Mouse (Mus musculus) liver, adult (tissue): ENCODE measurements at regions not wholly inside any gene's neighbourhood (a gene's known extent, or its start where the extent isn't known, plus 50 kb on each side); places are given as distances from the start of the nearest gene placed in this dataset.
A peak's percentile ranks its signal among the peaks of the same experiment; 100 is the strongest.

Source experiments
- GATA4 ChIP-seq: IDR thresholded peaks from 2 replicates; pipeline ENCODE4 v1.6.1; 2014; ENCODE audit warnings: mild to moderate bottlenecking, low read length; ENCODE audit not compliant: insufficient replicate concordance

DNA sequence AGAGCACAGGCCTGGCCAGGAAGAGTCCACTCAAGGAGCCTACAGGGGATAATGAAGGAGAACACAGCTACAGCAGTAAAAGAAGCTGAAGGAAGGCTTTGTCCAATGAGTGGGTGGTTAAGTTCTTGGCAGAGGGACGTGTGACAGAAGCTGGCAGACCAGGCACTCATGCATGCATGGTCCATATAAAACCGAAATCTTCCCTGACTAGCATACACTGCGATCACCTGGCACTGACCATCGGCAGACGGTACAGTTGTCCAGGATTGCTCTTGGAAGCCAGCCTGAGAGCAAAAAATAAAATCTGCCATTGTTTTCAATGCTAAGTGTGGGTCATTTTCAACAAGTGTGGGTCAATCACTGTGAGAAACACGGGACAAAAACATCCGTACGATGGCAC is 464.4 kb downstream of the Lrig3 start:
- TF ChIP-seq GATA4, result no peak

DNA sequence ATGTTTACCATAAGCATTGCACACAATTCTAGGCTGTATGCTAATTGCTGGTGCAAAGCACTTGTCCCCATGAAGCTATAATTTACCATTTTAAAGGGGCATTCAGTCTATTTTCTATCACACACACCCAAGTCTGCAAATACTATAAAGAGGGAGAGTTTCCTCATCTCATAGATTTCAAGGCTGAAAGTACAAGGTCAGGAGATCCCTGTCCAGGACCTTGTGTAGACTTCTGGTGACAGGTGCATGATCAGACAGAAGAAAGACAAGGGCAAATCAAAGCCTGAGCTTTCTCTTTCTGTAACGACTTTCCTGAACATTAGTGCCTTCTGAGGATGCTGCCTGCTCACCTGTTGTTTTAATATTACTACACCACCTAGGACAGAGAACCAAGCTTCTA is 463.5 kb downstream of the Lrig3 start:
- no peak for TF ChIP-seq GATA4

DNA sequence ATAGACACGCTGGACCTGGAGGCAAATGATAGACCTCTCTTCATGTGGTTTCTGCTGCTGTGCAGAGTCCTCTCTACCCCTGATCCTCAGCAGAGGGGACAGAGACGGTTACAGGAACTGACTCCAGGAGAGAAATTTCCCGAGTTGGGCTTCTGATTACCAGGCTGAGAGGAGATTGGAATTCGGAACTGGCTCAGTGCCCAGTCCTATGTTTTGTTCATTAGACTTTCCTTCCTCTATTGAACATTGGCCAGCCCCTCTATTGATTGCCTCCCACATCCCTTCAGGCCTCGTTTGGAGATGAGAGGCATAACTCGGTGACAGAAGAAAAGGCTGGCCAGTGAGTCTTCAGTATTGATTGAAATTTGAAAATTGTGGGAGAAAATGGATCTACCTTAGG is 456.1 kb downstream of the Lrig3 start:
- TF ChIP-seq GATA4, result no peak

DNA sequence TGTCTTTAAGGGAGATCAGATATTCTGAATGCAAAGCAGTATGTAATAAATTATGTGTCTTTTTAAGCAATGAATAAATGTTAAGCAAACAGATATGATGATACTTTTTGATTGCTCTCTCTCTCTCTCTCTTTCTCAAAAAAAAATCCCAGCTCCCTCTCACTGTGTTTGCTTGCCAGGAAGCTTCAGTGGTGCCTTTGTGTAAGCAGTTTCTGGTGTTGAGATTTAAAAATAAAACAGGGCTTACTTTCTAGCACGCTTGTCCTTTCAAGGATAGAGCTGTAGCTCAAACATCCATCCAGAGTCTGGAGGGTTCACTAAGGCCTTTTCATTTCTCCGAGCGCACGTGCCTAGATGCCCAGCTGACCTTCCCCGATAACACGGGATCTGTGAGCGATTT is 447.8 kb downstream of the Lrig3 start:
- TF ChIP-seq GATA4, result no peak

DNA sequence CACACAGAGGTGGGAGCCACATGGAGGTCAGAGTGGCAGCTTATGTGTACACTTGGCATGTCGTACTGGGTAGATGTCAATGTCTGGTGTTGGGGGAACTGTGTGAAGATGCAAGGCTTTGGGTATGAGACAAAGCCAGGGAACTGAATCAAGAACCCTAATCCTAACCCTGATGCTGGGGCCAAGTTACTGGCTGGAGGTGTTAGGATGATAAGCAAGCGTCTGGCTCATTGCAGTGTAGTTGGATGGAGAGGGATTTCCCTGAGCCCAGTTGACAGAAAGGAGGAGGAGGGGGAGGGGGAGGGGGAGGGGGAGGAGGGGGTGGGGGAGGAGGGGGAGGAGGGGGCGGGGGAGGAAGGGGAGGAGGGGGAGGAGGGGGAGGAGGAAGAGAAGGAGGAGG is 426.3 kb downstream of the Lrig3 start:
- no peak for TF ChIP-seq GATA4

DNA sequence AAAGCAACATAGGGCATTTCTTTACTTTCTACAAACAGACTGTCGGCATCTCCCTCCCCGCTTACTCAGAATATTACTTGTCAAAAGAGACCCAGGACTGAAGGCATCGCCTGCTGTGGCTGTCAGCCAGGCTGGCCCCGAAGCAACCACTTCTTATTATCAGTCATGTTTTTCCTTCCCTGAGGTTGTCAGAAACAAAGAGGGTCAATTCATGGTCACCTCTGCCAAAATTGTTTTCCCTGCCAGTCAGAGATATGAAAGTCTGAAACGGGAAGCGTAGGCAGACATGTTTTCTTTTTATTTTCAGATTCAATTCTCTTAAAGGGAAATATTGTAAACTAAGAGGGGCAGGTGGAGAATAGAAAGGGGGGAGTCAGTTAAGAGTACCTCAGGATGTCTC is 425.8 kb downstream of the Lrig3 start:
- peak; percentile 89 for TF ChIP-seq GATA4

DNA sequence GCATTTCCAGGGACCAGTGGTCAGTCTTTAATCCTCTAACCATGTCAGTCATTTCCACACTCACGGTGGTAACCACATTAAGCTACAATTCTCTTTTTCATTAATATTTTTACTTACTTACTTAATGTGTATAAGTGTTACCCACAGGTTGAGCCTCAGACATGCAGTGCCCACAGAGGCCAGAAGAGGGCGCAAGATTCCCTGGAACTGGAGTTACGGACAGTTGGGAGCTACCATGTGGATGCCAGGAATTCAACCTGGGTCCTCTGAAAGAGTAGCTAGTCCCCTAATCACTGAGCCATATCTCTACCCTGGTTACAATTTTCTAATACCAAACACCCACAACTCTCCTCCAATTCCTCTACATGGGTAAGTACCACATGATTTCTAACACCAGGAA is 420.5 kb downstream of the Lrig3 start:
- no peak for TF ChIP-seq GATA4

DNA sequence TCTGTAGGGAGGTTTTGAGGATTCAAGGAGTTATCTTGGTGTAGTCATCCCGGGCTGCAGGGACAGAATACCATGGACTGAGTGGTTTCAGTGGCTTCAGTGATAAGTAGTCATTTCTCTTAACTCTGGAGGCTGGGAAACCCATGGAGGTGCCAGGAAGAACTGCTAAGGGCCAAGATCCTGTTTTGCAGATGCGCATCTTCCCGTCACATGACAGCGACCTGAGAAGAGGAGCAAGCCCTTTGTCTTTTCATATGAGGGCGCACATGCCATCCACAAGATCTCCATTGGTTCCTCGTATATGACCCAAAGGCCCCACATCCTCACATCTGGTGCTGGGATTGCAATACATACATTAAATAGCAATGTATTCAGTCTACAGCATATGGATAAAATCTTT is 419.7 kb downstream of the Lrig3 start:
- TF ChIP-seq GATA4, result no peak

DNA sequence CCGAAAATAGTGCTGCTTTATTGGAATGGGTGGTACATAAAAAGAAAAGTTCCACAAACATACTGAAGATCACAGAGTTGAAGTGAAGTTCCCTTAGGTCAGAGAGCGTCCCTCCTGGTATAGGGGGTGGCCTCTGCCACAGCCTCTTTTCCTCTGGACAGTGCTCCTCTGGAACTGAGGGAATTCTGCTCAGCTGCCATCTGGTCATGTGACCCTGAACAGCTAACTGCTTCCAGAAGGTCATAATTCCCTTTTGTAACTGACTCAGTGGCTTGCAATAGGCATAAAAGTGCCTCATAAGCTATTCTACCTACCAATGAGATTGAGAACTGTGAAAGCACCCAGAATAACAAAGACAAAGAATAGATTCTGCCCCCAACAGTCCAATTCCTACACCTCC is 414.4 kb downstream of the Lrig3 start:
- TF ChIP-seq GATA4, result no peak

DNA sequence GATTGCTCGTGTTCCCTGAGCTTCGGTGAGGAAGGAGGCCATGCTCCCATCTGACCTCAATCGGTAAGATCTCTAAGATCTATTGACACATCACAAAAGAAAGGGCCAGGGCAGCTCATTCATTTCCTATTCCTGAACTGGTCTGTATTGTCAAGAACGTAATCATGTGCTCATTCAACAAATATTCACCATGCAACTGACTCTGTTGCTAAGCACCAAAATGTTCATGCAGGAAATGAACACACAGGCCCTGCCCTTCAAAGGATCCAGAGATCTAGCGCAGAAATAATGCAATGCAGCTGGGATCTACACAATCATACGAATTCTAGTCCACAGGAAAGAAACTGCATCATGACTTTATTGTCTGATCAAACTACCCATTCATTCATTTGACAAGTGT is 413.3 kb downstream of the Lrig3 start:
- TF ChIP-seq GATA4, result no peak

DNA sequence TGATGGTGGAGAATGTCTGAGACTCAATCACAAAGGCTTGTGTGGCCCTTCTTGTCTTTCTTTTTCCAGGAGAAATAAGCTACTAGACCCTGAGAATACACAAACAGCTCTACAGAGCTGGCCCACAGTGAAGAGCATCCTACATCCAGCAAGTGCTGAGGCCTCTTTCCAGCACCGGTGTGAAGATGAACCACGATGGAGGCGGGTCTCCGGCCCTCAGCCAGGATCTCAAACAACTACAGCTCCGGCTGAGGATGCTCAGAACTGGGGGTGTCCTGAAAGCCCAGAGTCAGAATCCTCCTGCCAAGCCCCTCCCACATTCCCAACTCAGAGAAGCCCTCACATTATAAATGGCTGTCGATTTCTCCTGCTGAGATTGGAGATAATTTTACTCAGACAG is 407.9 kb downstream of the Lrig3 start:
- TF ChIP-seq GATA4, result no peak

DNA sequence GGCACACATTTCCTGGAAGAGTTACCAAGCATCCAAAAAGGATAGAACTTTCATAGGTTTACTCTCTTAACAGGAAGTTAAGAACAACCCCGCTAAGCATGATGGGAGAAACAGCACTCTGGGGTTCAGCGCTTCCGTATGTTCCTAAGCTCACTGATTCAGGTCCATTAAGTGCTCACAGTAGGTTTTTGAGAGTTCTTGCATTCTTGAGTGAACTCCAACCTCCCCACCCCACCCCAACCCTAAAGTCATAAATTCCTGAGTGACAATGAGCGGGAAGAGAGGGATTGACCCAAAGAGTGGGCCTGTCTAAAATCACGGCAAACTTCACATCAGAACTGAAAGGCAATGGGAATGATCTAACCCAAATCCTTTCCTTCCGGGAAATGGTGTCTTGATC is 405.9 kb downstream of the Lrig3 start:
- TF ChIP-seq GATA4, result no peak

DNA sequence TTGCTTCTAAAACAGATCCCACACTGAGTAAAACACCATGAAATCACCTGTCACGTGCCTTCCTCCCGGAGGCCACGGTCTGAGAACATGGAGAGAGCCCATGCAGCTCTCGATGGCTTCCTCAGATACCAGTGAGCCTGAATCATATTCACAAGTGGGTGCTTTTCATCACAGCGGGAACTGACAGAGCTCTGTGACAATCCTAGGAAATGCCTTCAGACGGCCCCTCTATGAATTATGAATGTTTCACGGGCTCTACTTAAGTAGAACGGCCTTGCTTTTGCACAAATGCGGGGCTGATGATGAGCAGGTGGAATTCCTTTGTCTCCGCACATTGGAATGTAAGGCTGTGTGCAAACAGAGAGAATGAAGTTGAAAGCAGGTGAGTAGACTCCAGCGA is 383.1 kb downstream of the Lrig3 start:
- no peak for TF ChIP-seq GATA4

DNA sequence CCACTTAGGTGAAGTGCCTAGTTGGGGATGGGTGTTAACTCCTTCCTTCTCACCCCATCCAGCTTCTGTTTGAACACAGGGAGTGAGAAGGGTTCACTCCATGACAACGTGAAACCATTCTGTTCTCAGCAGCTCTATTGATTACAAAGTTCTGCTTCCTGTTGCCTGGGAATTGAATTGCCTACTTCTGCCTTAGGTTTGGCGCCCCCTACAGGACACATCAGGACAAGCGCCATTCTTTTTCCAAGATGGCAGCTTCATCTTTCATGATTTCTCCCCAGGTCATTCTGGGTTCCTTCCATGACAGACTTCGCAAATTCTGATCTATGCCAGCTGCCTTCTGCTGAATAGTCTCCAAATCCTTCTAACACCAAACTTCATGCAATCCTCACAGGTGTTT is 371.5 kb downstream of the Lrig3 start:
- no peak for TF ChIP-seq GATA4

DNA sequence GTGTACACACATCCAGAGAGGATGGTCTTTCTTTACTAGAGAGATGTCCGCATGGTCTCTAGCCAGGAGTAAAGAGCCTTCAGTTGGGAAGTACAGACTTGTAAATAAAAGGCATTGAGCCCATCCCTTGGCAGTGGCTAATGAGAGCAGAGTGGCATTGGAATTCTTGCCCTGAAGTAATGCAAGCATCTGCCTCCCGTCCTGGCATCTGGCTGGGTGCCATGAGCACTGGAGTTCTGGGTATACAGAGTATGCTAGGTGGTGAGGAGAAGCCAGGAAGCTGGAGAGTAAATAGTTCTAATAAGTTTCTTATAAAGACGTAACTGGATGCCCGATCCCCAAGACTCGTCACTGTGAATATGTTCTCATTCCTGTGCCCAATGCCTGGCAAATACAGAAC is 367.8 kb downstream of the Lrig3 start:
- no peak for TF ChIP-seq GATA4

DNA sequence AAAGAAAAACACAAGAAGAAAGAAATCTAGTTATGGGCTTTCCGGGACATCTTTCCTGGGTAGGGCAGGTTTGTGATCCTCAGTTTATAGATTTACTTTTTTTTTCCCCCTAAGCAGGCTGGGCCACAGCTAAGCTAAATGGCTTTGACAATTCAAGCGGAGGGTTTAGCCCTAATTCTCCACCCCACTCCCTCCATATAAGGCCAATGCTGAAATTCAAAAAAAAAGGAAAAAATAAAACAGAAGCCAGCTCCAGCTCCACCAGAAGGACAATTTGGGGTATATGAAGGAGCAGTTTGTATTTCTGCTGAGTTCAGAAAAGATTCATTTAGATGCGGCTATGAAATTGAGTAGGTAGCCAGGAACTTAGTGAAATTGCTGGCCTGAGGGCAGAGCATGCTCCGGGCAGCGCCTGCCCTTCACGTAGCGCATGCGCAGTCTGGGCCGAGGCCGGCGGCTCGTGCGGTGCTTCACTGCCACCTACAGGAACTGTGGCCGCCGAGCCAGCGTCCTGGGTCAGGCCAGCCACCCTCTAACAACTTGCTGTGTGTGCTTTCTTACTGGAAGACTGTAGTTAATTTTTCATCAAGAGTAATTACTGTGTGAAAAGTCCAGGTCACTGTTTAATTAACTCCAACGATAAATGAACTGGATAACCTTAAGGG is 364.5 kb downstream of the Lrig3 start:
- no peak for TF ChIP-seq GATA4

DNA sequence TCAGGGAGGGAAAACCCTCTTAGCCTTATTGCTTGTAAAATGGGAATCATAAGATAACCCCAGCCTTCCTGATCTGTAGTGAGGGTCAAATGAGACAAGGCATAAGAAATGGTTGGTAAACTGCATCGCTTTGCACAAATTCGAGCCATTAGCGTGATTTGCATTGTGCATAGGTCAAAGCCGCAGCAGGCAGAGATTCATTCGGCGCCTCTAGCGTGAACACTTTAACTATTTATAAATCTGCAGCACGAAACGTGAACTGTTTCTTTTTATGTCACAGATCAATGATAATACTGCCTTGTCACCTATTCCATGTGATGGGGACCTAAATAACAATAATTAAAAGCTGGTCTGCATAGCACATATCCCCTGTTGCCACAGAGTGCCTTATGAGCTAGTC is 354.9 kb downstream of the Lrig3 start:
- TF ChIP-seq GATA4, result no peak

DNA sequence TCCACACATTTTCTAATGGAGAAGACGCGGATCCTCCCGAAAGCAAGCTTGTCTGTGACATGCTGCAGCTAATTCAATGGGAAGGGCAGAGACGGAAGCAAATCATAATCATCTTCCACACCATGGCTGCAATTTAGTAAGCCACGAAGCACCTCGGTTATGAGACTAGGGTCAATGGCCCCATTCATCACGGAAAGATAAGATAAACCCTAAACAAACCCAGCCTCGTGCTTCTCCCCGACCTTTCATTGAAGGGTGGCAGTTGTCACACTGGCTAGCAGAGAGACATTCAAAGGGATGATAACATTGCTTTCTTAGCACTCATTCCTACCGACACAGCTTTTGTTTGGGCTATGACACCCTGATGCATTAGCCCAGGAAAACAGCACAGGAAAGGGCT is 353.8 kb downstream of the Lrig3 start:
- no peak for TF ChIP-seq GATA4
